Mouse (Mus musculus) B cell, adult (primary cell): ENCODE results near the gene Olfr1124. TPM values are rescaled to one million over a fixed set of nuclear protein-coding genes. Genes with fewer than 3 reads are reported as not detected.

Experiments
- total RNA-seq: library from RNA; stranded (reverse); gene quantifications from 4 replicates; pipeline ENCODE4 v1.2.4, GENCODE M21; 2023; ENCODE audit not compliant: inconsistent age

Gene Olfr1124
- not detected in 4 replicates for total RNA-seq

GRCm38 (mm10) chr2:87429975-87430374, at the start of gene Olfr1124:
Gene Olfr1124, plus strand, starts transcription at chr2:87430275.

GRCm38 (mm10) chr2:87385549-87385948, 44.5 kb upstream of the Olfr1124 start, which contains the start of gene Olfr1122:
Gene Olfr1122, plus strand, starts transcription at chr2:87385849.

GRCm38 (mm10) chr2:87416335-87416734, 13.7 kb upstream of the Olfr1124 start, which contains the start of gene Olfr1123:
Gene Olfr1123, plus strand, starts transcription at chr2:87416635.

GRCm38 (mm10) chr2:87453662-87454061, 23.6 kb downstream of the Olfr1124 start, which contains the start of gene Olfr1126:
Gene Olfr1126, plus strand, starts transcription at chr2:87453962.

Other genes starting within 250 kb of the Olfr1124 start
- gene Olfr1112, start 242.5 kb upstream of the Olfr1124 start, total RNA-seq = not detected in 4 replicates
- gene Olfr1113, start 221.3 kb upstream of the Olfr1124 start, total RNA-seq = not detected in 4 replicates
- gene Olfr1115, start 182.3 kb upstream of the Olfr1124 start, total RNA-seq = not detected in 4 replicates
- not detected in 4 replicates for gene Olfr1116, start 162.7 kb upstream of the Olfr1124 start, total RNA-seq
- not detected in 4 replicates for gene Olfr1118, start 122.7 kb upstream of the Olfr1124 start, total RNA-seq
- not detected in 4 replicates for gene Olfr1120, start 75.5 kb upstream of the Olfr1124 start, total RNA-seq
- not detected in 4 replicates for gene Olfr1121, start 60.4 kb upstream of the Olfr1124 start, total RNA-seq
- 0.10 TPM in 1 of 4 replicates, not detected in the others for gene Olfr1122, start 44.4 kb upstream of the Olfr1124 start, total RNA-seq
- gene Olfr1123, start 13.6 kb upstream of the Olfr1124 start, total RNA-seq = not detected in 4 replicates
- gene Olfr1126, start 23.7 kb downstream of the Olfr1124 start, total RNA-seq = not detected in 4 replicates
- not detected in 4 replicates for gene Pramel7, start 66.8 kb downstream of the Olfr1124 start, total RNA-seq
- not detected in 4 replicates for gene Pramel6, start 76.3 kb downstream of the Olfr1124 start, total RNA-seq
- not detected in 4 replicates for gene Olfr153, start 101.5 kb downstream of the Olfr1124 start, total RNA-seq
- not detected in 4 replicates for gene Olfr1128, start 115.3 kb downstream of the Olfr1124 start, total RNA-seq
- gene Olfr1129, start 143.6 kb downstream of the Olfr1124 start, total RNA-seq = not detected in 4 replicates
- not detected in 4 replicates for gene Olfr1130, start 175.9 kb downstream of the Olfr1124 start, total RNA-seq
- not detected in 4 replicates for gene Olfr1131, start 196.8 kb downstream of the Olfr1124 start, total RNA-seq
- gene Olfr1132, start 207.3 kb downstream of the Olfr1124 start, total RNA-seq = not detected in 4 replicates
- not detected in 4 replicates for gene Olfr1133, start 217.1 kb downstream of the Olfr1124 start, total RNA-seq
- gene Olfr1134, start 228.2 kb downstream of the Olfr1124 start, total RNA-seq = not detected in 4 replicates
- gene Olfr1135, start 243.4 kb downstream of the Olfr1124 start, total RNA-seq = not detected in 4 replicates